Mouse (Mus musculus) naive thymus-derived CD4-positive, alpha-beta T cell, adult 2 months (primary cell): ENCODE measurements around the gene Gnat2.

Experiments
- DNase-seq: peaks from one replicate; pipeline ENCODE4 v3.0.0-alpha.2; 2011; ENCODE audit warnings: low read depth

Gene Gnat2

DNA sequence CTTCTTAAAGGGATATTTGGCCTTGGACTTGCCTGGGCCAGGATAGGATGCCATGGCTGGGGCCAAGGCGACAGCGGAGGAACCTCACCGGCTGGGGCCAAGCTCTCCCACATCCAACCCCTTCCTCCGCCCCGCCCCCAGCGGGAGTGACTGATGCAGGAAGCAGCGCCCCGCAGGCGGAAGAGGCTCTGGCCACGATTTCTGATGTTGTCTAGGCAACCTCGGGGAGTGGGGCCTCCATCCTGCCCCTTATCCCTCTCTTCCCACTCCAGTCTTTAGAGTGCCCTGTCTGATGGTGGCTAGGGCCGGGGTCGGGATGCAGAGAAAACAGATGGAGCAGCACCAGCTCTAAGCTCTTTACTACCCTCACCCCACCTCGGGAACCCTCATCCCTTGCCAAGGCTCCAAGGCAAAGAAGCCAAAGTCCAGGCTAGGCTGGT is 7.3 kb upstream of the Gnat2 start:
- peak; percentile 85 for DNase-seq

- DNase-seq = peak; percentile 37
These were observed 6.7 kb upstream of the Gnat2 start for GRCm38 (mm10) chr3:108085721-108086469.

- DNase-seq = peak; percentile 48
These were observed 6.1 kb upstream of the Gnat2 start, which contains the start of gene Ampd2 for GRCm38 (mm10) chr3:108086470-108086979. Gene Ampd2 (minus strand): TSS chr3:108086651.

DNA sequence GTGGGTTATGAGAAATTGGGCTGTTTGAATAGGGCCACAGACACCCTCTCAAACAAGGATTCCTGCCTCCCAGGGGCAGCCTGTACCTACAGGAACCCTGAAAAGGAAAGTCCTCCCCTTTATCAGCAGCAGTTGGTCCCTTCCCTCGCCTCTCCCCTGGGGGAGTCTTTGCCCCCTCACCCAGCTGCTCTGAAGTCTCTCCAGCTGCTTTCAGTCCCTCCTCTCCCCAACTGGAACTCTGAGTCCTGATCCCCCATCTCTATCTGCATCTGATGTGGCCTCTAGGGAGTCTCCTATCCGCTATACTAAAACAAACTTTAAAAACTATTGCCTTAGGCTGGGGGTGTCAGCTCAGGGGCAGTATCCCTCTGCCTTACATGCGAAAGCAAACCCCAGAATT is 5.3 kb upstream of the Gnat2 start:
- DNase-seq = no peak

DNA sequence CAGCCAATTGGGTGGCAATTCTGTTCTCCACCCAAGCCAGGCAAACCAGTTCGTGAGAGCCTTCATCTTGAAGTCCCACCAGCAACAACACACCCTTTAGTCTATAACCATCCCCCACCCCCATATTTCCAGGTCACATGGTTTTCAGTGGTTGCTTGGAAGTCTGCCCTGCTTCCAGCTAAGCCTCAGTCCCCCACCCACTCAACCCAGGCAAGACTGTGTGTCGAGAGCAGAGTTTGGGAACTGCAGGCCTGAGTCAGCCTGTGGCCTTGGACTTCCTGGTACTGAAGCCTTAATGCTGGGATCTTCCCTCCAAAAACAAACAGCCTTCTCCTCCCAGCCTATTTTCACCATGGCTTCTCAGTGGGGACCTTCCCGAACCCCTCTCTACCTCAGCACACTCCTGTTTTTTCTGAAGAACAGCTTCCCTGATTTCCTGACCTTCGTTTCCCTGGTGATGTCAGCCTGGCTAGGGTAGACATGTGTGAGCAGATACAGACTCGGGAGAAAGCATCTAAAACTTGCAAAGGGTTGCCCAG is 3.7 kb upstream of the Gnat2 start:
- no peak for DNase-seq

GRCm38 (mm10) chr3:108089916-108090315 is 2.7 kb upstream of the Gnat2 start:
- no peak for DNase-seq

- no peak for DNase-seq
These were observed 2.0 kb upstream of the Gnat2 start for GRCm38 (mm10) chr3:108090561-108090960.

DNA sequence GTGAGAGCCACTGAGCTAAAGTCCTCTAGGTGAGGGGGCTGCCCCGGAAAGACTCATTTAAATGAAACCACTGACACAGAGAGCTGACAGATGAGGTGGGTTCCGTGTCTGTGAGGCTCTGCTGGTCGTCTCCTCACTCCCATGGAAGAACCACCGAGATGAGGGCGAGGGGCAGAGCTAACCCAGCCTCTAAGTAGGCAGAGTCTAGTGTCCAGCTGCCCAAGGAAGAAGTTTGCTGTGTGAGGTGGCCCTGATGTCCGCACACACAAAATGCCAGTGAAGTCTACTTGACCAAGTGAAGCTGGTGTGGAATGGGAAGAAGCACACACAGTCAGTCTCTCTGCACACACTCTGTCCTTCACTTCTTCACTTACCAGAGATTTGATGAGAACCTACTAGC is 559 bp upstream of the Gnat2 start:
- DNase-seq = no peak

GRCm38 (mm10) chr3:108093306-108093705 is 717 bp downstream of the Gnat2 start:
- no peak for DNase-seq

DNA sequence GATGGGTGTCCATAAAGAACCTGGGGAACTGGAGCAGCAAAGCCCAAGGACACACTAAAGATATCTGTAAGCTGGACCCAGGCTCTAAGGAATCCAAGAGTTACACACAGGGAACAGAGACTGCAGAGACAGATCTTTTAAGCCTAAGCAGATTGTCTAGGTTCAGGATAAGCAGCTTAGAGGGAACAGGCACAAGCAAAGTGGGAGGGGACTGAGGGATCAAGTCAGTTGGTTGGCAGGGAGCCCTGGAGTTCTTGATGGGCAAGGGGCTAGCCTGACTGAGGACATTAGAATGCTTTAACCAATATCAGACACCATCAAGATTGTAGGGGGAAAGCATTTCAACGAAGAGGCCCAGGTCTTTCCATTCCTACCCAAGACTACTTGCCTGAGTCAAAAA is 1.6 kb downstream of the Gnat2 start:
- DNase-seq = no peak

- DNase-seq = no peak
These were observed 2.6 kb downstream of the Gnat2 start for GRCm38 (mm10) chr3:108094976-108095760.

- no peak for DNase-seq
These were observed 3.6 kb downstream of the Gnat2 start for GRCm38 (mm10) chr3:108096226-108096625.

DNA sequence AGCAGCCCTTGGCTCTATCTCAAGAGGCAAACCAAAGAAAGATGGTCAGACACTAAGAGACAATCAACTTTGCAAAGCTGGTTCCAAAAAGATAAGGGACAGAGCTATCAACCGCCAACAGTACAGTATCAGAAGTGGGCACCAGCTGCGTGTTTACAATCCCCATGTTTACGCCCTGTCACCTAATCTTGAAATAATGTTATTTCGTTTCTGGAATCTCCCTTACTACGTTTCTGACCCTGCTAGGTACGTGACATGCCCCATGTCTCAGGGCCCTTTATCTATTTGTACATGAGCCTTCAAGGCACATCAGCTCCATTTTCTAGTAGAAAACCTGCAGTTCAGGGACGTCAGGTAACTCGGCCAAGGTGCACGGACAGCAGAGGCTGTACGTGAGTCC is 4.1 kb downstream of the Gnat2 start:
- DNase-seq = no peak

DNA sequence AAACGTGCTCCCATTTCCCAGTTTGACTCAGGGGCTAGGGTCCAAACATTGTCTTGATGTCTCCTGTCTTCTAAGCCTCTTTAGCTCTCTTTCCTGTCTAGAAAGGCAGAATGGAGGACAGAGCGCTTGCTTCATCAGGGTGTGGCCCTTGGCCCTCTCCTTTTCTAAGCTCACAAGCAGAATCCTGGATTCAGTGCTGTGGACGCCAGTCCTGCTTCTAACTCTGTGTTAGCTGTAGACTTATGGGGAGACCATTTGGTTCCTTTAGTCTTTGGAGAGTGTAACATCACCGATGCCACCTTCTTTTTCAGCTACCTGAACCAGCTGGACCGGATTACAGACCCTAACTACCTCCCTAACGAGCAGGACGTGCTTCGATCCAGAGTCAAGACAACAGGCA is 5.1 kb downstream of the Gnat2 start:
- DNase-seq = no peak

DNA sequence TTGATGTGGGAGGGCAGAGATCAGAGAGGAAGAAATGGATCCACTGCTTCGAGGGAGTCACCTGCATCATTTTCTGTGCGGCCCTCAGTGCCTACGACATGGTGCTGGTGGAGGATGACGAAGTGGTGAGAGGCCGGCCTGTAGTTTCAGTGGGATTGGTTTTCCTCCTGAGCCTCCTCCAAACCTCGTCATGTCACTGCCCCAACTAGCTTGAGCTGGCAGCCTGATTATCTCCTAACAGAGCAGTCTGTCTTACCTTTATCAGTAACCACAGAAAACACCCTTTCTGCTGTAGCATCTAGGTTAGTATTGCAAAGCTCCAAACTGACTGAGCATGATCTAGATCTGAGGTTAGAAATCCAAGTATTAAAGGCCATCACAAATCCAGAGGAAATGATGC is 5.7 kb downstream of the Gnat2 start:
- DNase-seq = no peak

DNA sequence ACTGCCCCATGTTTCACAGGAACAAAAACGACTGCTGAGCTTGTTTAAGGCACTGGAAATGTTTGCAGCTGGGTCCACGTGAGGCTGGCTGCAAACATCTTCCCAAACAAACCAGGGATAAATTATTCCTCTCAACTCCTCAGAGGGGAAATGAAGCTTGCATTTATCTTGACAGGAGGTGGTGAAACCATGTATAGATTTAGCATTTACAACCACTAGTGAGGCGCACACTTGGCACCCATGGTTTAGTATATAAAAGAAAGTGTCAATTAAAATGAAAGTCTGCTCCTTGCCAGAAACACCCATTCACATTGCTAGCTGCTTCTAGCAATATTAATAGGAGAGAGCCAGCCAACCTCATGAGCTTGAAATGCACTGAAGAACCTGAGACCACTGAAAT is 9.0 kb downstream of the Gnat2 start:
- no peak for DNase-seq

DNA sequence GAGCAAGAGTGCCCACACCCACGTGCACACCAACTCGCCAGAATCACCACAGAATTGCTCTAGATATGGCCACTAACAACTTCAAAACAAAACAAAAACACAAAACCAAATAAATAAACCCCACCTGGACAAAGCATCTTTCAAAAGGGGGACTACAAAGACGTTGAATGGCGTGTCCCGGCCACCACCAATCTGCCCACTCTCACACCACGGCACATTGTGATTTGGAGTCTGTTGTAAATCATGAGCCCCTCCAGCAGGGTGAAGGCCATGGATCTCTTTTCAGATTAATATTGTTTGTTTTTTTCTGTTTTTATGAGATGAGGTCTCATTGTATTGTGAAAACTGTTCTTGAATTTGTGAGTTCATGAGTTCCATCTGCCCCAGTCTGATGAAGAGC is 9.5 kb downstream of the Gnat2 start:
- no peak for DNase-seq

GRCm38 (mm10) chr3:108105281-108105680 is 12.7 kb downstream of the Gnat2 start:
- no peak for DNase-seq

DNA sequence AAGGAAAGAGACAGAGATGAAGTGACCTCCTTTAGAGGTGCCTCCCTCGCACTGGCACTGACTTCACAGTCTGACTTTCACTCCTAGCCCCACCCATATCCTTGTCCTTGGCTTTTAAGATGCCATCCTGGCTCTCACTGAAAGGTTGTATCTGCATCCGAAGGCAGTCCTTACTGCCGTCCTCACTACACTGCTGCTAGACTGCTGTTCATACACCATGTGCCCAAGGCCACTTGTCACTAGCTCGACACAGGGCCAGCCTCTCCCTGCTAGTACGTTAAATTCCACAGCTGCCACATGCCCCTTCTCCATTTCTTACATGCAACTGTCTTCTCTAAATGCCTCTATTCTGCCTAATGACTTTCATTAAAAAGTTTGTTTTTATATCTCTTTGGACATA is 18.7 kb downstream of the Gnat2 start:
- no peak for DNase-seq

DNA sequence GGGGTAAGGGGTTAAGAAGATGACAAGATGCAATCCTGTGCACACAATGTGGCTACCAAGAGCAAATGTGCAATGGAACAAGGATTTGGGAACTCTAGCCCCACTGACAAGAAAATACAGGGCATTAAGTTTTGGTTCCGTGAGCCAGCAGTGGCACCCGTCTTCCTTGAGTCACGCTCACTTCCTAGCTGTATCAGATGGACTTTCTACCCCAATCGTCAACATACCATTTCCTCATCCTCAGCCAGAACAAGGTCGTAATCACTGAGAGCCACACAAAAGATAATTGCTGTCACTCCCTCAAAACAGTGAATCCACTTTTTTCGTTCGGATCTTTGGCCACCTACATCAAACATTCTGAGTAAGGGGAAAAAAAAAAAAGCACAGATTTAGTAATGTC is 19.7 kb downstream of the Gnat2 start:
- no peak for DNase-seq

- DNase-seq = no peak
These were observed 20.1 kb downstream of the Gnat2 start for GRCm38 (mm10) chr3:108112666-108113065.

DNA sequence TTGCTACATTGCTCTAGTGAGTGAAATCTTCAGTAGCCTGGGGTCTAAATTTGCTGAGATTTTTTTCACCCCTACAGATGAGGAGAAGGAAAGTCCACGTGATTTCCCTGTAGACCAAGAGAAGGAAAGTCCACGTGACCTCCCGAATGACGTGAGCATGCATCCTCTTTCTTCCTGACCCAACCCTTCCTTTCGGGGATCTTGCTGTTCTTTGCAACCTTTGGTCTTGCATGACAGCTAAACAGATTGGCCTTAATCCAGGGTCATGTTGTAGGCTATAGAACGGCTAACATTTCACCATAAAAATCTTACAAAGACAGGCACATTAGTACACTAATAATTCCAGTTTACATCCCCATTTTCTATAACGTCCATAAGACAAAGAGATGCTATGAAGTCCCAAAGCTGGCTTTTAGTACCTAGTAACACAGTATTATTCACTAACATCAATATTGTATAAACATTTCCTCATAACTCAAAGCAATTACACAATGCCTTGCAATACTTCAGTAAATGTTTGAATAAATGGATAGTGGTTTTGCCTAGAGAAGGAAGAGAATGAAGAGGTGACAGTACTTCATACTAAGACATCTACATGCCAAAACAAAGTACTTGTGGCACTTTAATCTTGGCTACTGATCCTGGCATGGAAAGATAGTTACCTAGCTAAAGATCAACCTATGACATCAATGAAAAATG is 21.2 kb downstream of the Gnat2 start:
- DNase-seq = no peak
